Mouse (Mus musculus) kidney, adult 2 months (tissue): ENCODE data around the gene Fras1. TPM values are rescaled to one million over a fixed set of nuclear protein-coding genes. Genes with fewer than 3 reads are reported as not detected.

ENCODE experiments used
- DNase-seq: peaks from one replicate; pipeline ENCODE4 v3.0.0; 2021
- H3K27ac ChIP-seq: fragments of 200-500 bp; 2 replicates; pipeline ENCODE4 v1.5.1; 2012; ENCODE audit warnings: low read depth, low read length, control low read depth, inconsistent platforms; ENCODE audit not compliant: insufficient read depth
- H3K27me3 ChIP-seq: fragments of 200-500 bp; replicated peaks from 2 replicates; pipeline ENCODE4 v1.6.1; 2012; ENCODE audit warnings: mild to moderate bottlenecking, moderate library complexity, low read length, inconsistent platforms; ENCODE audit not compliant: control insufficient read depth, insufficient read depth
- H3K36me3 ChIP-seq: fragments of 200-500 bp; 2 replicates; pipeline ENCODE4 v1.6.1; 2012; ENCODE audit warnings: mild to moderate bottlenecking, moderate library complexity, low read length, inconsistent platforms; ENCODE audit not compliant: control insufficient read depth, insufficient read depth
- H3K4me1 ChIP-seq: fragments of 200-500 bp; 2 replicates; pipeline ENCODE4 v1.6.1; 2011; ENCODE audit warnings: low read length; ENCODE audit not compliant: control insufficient read depth, insufficient read depth
- H3K4me3 ChIP-seq: fragments of 200-500 bp; 2 replicates; pipeline ENCODE4 v1.5.1; 2011; ENCODE audit warnings: mild to moderate bottlenecking, low read depth, low read length, control low read depth; ENCODE audit not compliant: insufficient read depth
- CTCF ChIP-seq: fragments of 200-500 bp; conservative IDR thresholded peaks from 2 replicates; pipeline ENCODE4 v1.5.1; 2011; ENCODE audit warnings: low read depth, mild to moderate bottlenecking, control low read depth, low read length, moderate library complexity, mixed read lengths; ENCODE audit not compliant: insufficient read depth, insufficient read length
- POLR2A ChIP-seq: fragments of 200-500 bp; IDR thresholded peaks from one replicate; pipeline ENCODE4 v1.6.1; 2011; ENCODE audit warnings: low read depth, low read length, control low read depth
- WGBS: fragments of 180-500 bp; shearing (Covaris S2); methylation state at CpG from one replicate; pipeline ENCODE4 v1.1.7; 2018; 5-methylcytosine and 5-hydroxymethylcytosine counted together
- polyA plus RNA-seq: library from polyadenylated mRNA; depleted of rRNA; stranded (reverse); fragments of >200 nt; gene quantifications from 2 replicates; pipeline ENCODE4 v1.2.3, GENCODE M21; 2012

Gene Fras1
- polyA plus RNA-seq, 1 experiment: 6.1 TPM

- Histone ChIP-seq H3K36me3 (no peaks in the 10 kb centered on the region), H3K4me3 (no peak overlapping the region), H3K27me3 (no peaks in the 10 kb centered on the region), H3K27ac (no peak overlapping the region), H3K4me1 (no peaks in the 10 kb centered on the region)
- TF ChIP-seq POLR2A: no peak
- no peak for TF ChIP-seq CTCF
- WGBS: 78% methylated on average over 3 of the region's 3 CpGs
- DNase-seq: no peak
These were observed 348.9 kb downstream of the Fras1 start for GRCm38 (mm10) chr5:96722690-96723089.

GRCm38 (mm10) chr5:96739138-96739878 is 365.6 kb downstream of the Fras1 start:
- H3K27me3 ChIP-seq: no peaks in the 10 kb centered on the region
- TF ChIP-seq CTCF (no peak), POLR2A (no peak)
- H3K27ac ChIP-seq: peak overlapping the region; percentile 93
- 50% methylated on average over 15 of the region's 15 CpGs for WGBS
- no peaks in the 10 kb centered on the region for H3K36me3 ChIP-seq
- H3K4me1 ChIP-seq: peaks cover 6% of the 10 kb centered on the region; the same call in 1 of the 2 replicates
- peak; percentile 82 for DNase-seq
- H3K4me3 ChIP-seq: peak overlapping the region; percentile 11

GRCm38 (mm10) chr5:96747195-96747984 is 373.6 kb downstream of the Fras1 start:
- no peak for TF ChIP-seq POLR2A
- no peak for TF ChIP-seq CTCF
- Histone ChIP-seq H3K36me3 (no peaks in the 10 kb centered on the region), H3K27me3 (no peaks in the 10 kb centered on the region), H3K4me1 (no peaks in the 10 kb centered on the region), H3K27ac (no peak overlapping the region), H3K4me3 (no peak overlapping the region)
- 78% methylated on average over 8 of the region's 8 CpGs for WGBS
- DNase-seq: no peak

- no peak overlapping the region for H3K27ac ChIP-seq
- peaks cover 3% of the 10 kb centered on the region; the same call in 1 of the 2 replicates for H3K4me1 ChIP-seq
- H3K4me3 ChIP-seq: no peak overlapping the region
- DNase-seq: no peak
- no peak for TF ChIP-seq CTCF
- no peak for TF ChIP-seq POLR2A
- H3K36me3 ChIP-seq: no peaks in the 10 kb centered on the region
- WGBS: 42% methylated on average over 7 of the region's 7 CpGs
- no peaks in the 10 kb centered on the region for H3K27me3 ChIP-seq
These were observed 383.9 kb downstream of the Fras1 start for GRCm38 (mm10) chr5:96757615-96758014.

- Histone ChIP-seq H3K27ac (no peak overlapping the region), H3K4me3 (no peak overlapping the region), H3K4me1 (0 out of 2 replicates have a peak, but pooled peaks cover 3% of the 10 kb centered on the region), H3K36me3 (no peaks in the 10 kb centered on the region), H3K27me3 (no peaks in the 10 kb centered on the region)
- WGBS: 74% methylated on average over 1 of the region's 1 CpGs
- TF ChIP-seq CTCF (no peak), POLR2A (no peak)
- no peak for DNase-seq
These were observed 388.3 kb downstream of the Fras1 start for GRCm38 (mm10) chr5:96762021-96762420.

- WGBS: 68% methylated on average over 10 of the region's 10 CpGs
These were observed 395.2 kb downstream of the Fras1 start for GRCm38 (mm10) chr5:96768846-96769471.

More at GRCm38 (mm10) chr5:96768846-96769471, 395.2 kb downstream of the Fras1 start:
- Histone ChIP-seq H3K27ac (no peak overlapping the region), H3K4me3 (no peak overlapping the region), H3K4me1 (no peaks in the 10 kb centered on the region), H3K36me3 (no peaks in the 10 kb centered on the region), H3K27me3 (no peaks in the 10 kb centered on the region)
- TF ChIP-seq POLR2A (no peak), CTCF (peak; percentile 84)
- peak; percentile 71 for DNase-seq
